Mouse (Mus musculus) urinary bladder, postnatal 10 days (tissue): Measurements from ENCODE around the gene Actl10.

Experiments
- DNase-seq: peaks from one replicate; pipeline ENCODE4 v3.0.0; 2022; ENCODE audit warnings: low spot score

The Actl10 gene

DNA sequence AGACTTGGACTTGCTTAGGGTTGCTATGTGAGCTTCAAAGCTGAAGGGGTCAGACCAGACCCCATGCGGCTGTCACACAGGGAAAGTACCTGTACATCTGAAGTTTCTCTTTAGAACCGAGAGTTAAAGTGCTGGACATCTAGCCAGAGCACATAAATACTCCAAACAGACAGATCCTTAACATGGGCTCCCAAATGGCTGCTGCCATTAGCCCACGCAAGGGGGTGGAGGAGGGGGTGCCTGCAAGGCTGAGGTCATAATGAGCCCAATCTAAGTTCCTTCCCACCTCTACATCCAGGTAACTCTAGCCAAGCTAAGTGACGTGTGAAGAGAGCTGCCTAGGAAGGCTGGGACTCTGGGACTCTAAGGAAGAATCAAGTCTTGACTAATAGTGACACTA is at the start of gene Actl10:
Gene Actl10 (plus strand): TSS at position 301 of the 400 bp plus-strand sequence.
- DNase-seq, result no peak

DNA sequence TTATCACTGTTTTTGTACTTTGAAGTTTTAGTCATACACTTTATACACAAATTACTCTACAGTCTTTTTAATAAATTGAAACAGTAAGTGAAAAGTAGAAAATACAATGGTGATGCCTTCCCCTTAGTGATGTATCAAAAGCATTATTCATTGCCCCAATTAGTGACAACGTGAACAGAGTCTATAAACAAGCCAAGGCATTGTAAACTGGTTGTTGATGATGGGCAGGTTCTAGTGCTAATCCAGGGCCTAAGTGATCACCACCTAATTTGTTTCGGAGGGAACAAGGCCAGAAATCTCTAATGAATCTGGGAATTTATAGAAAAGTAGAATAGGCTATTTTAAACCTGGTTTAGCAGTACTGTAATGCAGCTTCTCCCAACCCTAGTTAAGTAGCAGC is 44.5 kb upstream of the Actl10 start:
- DNase-seq, result no peak

DNA sequence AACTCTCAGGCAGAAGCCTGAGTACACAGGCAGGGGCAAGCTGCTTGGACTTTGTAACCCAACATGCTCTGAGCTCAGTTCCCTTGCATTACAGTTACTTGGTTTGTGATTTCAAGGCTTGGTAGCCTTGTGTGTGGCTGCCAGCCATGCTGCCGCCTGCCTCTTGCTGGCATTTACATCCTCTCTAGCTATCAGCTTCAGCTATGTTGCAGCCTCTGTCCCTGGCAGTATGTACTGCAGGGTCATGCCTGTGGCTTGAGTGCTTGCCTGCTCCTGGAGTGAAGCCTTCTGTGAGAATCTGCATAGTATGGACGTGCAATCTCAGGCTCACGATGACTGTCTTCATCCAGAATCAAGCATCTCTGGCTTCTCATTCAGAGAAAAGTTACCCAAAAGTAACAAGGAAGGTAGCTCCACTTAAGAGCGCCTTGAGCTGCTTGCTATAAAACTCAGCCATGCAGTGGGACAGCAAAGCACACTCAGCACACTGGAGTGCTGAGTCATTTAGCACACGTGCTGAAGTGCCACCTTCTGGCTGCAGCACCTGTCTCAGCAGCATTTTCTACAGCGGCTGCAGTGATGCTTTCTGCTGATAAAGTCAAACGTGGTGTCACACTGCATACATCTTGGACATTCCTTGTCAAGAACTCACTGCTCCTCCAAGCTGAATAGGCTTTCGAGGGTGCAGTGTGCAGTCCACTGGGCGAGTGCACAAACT is 43.9 kb upstream of the Actl10 start:
- DNase-seq, result no peak

DNA sequence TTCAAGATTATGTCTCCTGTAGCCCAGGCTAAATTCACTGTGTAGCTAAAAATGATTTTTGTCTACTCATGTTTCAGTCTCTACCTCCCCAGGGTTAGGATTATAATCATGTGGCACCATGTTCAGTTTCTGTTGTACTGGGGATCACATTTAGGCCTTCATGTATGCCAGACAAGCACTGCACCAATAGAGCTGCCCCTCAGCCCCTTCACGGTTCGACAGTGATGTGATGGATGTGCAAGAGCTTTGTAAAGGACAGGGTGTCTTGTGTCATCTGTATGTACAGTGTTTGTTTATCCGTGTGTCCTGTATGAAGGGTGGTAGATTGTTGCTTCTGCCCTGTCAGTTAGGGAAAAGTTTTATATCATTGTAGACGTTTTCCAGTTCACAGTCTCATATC is 43.1 kb upstream of the Actl10 start:
- no peak for DNase-seq

DNA sequence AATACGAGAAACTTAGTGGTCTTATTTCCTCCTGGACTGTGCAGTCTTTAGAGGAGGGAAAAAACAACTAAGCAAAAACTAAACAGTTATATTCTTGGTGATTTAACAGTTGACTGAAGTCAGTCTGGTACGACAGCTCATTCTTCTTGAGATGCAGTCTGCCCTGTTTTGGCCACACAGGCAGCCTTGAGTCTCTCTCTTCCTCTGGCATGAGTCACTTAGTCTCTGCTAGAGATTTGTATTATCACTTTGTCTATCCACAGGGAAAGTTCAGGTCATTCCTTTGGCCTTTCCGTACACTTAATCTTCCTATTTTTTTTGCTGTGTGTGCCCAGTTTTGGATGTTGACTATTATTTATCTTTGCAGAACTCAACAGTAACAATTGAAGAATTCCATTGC is 41.4 kb upstream of the Actl10 start:
- DNase-seq, result no peak

DNA sequence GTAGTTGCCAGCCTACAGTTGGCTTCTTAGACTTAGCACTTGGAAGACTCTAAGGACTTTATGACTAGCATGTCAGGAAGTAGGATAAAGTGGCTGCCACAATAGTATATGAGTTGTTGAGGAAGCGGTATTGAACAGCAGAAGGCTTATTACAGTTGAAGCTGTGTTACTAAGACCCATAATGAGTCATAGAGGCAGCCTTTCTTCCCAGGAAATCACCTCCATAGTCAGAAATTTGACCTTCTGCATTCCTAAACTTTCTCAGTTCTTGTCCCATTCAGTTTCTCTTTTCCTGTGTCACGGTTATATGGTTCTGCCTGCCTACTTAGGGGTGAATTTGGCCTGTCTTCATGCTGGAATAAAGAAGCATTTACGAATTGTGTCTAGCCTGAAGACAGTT is 34.6 kb upstream of the Actl10 start:
- no peak for DNase-seq

DNA sequence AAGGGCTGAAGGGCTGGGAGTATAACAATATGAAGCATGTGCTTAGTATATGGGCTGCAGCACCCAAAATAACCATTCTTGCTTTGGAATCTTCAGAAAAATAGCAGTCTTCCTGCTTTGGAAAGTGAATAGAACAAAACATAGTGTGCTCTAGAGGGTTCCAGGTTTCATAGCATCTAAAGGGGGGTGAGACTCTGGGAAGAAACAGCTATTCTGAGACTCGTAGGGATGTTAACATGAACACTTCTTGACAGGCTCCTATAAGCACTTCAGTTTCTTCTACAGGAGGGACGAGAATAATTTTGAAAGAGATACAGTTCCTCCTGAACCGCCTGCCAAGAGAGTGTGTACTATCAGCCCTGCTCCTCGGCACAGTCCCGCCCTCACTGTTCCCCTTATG is 34.2 kb upstream of the Actl10 start:
- DNase-seq, result no peak

DNA sequence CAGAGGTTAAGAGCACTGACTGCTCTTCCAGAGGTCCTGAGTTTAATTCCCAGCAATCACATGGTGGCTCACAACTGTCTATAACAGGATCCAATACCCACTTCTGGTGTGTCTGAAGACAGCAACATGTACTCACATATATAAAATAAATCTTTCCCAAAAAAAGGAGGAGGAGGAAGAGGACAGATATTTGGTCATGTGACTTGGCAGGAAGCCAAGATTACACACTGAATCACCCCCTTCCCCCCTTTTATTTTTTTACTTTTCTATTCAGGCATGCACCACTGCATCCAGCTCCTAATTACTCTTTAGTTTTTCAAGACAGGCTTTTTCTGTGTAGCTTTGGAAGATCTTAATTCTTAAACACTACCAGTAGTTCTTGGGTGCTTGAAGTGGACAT is 30.1 kb upstream of the Actl10 start:
- DNase-seq, result no peak

DNA sequence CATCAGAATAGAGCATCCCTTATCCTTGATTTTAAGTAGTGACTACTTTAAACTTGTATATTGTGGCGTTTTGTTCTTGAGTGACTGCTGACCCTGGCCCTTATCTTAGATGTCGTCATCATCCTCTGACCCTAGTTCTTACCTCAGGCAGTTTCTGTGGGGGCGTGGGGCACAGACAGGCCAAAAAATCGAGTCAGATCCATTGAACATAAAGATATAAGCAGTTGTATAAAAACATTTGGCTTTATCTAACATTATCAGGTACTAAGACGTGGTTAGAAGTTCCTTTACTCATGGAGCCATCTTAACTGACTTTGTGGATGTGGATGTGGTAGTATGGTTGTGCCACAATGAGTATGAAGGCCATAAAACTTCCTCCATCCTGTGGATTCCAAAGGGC is 29.2 kb upstream of the Actl10 start:
- no peak for DNase-seq

DNA sequence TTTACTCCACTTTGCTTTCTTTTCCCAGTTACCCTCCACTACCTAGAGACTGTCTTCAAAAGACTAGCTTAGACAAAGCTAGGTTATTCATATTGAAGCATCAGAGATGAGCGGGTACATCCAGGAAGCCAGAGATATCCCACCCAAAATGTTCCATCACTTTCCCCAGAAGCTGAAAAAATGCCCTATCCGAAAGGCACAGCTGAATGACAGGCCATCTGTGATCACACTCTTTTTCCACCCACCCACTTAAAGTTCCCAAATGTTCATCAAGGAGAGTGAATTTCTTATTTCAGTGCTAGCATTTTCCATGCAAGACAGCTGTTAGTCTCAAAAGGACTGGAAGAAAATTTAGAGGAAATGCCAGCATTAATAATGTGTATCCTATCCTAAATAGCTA is 26.3 kb upstream of the Actl10 start:
- DNase-seq, result no peak

DNA sequence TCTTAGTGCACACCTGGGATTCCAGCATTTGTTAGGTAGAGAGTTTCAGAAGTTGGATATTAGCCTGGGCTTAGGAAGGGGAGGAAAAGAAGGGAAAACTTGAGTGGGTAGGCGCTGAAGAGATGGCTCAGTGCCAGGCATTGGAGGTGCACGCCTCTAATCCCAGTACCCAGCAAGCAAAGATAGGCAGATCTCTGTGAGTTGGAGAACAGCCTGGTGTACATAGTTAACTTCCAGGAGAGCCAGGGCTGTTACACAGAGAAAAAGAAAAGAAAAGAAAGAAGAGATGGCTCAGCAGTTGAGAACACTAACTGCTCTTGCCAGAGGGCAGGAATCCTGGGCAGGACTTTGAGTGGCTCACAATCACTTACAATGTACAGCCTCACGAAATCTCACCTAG is 25.0 kb upstream of the Actl10 start:
- DNase-seq, result no peak

DNA sequence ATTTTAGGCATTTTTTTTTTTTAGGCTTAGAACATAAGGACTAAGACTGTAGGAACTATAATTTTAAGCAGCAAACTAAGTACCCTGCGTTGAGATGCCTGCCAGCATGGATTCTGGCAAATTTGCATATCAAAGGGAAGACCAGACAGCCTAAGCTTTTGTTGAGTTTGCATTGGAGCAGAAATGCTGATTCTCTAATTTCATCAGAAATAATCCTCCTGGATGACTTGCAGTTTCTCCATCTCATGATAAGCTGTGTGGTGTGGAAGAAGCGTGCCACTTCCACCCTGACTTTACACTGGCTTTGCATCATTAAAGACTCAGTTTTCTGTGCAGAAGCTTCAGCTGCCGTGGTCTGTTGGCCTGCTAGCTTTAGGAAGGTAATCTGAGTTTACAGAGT is 18.7 kb upstream of the Actl10 start:
- DNase-seq, result no peak

DNA sequence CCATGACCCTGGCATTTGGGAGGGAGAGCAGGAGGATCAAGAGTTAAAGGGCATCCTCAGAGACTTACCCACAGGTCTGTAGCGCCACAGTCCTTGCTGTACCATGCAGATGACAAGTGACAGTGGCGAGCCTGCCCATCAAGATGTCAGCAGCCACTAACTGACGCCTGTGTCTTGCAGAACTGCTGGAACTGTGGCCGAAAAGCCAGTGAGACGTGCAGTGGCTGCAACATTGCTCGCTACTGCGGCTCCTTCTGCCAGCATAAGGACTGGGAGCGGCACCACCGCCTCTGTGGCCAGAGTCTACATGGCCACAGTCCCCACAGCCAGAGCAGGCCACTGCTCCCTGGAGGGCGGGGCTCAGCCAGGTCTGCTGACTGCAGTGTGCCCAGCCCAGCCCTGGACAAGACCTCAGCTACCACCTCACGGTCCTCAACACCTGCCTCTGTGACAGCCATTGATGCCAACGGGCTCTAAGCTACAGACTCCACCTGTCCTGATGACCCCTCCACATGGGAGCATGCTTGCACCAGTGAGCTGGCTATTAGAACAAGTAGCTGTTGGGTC is 16.8 kb upstream of the Actl10 start:
- no peak for DNase-seq

DNA sequence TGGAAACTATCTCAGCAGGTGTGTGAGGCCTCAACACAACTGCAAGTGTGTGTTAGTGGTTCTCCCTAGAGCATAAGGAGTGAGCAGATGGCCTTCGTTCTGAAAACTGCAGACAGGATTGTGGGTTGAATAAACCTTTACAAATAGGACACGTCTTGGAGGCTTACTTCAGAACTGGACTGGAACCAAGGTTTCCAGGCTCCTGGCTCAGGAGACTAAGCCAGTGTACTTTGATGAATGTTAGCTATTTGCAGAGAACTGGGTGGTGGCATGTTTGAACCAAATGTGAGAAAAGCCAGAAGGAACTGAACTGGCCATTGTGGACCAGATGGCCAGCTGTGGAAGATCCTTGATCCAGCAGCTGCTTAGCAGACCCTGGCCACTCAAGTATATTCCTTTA is 13.3 kb upstream of the Actl10 start:
- no peak for DNase-seq

DNA sequence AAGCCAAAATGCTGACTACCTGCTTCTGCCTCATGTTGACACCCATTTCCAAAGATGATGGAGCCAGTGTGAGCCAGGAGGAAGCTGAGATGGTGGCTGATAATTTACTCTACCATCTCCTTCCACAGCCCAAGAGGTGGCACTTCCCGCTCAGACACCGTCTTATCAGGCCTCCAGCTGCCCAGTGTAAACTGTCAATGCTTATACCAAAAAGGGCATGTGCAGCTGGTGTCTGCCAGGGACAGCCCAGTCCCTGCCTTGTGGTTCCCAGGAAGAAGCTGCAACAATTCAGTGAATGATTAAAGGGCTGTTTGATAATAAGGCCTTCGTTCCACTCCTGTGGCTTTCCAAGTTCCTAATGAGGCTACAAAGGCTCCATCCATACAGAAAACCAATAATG is 12.9 kb upstream of the Actl10 start:
- DNase-seq, result no peak

DNA sequence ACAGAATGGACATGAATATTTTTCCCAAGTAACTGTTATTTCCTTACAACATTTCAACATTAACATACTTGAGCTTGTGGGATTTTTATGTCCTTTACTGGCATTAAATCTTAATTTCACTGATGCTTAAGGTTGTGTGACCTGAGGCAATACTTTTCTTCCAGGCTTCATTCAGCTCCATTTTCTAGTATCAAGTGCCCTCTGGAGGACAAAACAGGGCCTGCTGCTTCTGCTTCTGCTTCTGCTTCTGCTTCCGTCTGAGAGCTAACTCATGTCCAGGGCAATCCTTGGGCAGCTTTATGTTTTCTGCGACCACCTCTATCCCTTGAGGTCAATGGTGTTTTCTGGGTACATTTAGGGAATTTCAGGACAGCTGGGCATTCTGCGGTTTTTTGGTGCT is 11.9 kb upstream of the Actl10 start:
- DNase-seq, result no peak

DNA sequence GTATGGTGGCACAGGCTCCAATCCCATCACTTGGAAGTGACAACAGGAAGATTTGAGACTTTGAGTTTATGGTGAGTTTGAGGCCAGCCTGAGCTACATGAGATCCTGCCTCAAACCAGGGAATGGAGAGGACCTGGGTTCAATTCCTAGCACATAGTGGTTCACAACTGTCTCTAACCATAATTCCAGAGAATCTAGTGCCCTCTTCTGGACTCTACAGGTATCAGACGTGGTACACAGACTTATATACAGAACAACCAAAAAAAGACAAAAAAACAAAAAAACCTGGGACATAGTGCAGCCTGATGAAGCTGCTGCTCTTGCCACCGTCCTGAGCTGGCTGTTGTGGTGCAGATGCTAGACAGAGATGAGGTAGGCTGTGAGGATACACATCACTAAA is 9.9 kb upstream of the Actl10 start:
- DNase-seq, result no peak

DNA sequence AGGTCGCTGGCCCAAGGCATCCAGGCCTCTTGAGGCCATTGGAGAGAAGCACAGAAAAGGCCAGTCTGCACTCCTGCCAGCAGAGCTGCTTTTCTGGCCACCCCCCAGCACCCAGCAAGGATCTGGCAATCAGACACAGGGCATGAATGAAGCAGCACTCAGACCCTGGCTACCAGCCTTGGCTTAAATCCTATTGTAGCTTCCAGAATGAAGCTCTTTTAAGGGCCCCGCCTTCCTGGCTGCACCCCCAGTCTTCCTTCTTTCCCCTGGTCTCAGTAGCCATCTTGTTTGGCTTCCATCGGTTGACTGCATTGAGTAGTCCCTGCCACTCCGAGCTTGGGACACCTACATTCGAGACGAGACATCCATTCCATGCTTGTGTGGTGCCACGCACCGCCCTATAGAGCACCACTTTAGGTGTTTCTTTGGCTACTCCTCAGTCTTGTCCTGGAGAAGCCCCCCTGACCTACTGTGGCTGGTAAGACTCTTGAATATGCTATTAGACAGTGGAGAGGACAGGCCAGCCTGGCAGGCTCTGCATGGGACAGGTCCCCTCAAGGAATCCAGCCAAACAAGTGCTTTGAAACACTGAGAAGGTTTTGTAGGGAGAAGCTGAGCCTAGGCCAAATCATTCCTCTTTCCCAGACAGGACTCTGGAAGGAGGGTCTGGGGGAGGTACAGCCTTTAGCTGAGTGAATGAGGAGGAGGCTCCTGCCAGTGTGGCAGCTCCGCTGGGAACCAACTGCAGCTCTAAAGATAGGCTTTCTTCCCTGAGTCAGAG is 7.8 kb upstream of the Actl10 start:
- DNase-seq, result no peak

DNA sequence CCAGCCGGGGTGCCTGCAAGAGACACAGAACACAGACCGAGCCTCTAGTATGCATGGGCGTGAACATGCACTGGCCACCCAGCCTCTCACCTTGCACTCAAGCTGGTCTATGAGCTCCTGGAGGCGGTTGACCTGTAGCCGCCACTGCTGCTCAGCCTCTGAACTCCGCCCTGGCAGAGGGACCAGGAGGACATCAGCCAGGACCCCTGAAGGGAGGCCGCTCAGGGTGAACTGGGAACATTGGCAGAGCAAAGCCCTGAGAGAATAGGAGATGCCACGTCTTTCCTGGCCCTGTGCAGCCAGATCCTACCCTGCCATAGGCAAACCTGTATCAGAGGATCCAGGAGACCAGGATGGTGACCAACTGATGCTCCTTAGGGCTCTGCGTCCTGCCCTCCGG is 4.9 kb upstream of the Actl10 start, which contains the start of gene 1700003F12Rik:
Gene 1700003F12Rik (plus strand): TSS at position 375 of the 400 bp plus-strand sequence.
- no peak for DNase-seq

DNA sequence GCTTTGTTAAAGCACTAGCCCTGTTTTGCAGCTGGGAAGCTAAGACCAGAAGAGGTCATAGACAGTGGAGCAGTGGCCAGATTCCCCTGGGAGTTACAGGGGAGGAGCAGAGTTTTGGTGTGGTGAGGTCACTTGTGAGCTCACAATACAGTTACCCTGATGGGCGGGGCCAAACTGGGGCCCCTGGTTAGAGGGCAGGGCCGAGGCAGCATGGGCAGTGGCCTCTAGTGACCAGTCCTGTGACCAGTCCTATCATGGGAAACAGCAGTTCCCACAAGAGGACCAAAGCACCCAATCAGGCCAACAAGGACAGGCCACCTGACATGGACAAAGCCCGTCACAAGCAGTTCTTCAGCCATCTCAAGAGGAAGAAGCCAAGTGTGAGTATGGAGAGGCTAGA is 2.9 kb upstream of the Actl10 start:
- no peak for DNase-seq

DNA sequence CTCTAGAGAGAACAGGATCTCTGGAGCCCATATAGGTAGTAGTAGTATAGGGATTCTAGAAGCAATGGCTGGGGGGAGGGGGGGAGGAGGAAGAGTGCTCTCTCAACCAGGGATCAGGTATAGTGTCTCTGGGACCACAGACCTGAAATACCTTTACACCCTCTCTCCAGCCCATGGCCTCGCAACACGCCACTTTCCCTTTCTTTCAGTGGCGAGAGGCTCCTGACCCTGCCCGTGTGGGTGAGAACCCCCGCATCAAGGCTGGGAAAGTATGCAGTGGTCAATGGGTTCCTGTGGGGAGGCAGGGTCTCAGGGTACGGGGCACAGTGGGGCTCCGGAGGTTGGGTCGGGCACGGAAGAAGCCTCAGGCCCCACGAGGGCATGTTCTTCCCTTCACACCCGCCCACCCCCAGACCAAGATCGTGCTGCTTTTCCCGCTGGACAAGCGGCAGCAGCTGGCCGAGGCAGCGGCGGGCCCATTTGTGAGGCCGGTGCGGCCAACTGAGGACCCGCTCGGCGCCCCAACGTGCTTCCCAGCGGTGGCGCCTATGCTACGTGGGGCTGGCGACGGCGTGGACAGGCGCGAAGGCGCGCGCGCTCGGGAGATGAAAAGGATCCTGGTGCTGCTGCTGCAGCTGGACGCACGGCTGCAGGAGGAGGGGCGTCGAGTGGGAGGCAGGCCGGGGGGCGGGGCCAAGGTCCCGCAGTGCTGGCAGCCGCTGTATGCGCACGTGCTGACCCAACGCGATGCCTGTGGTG is 2.3 kb upstream of the Actl10 start:
- DNase-seq, result no peak

DNA sequence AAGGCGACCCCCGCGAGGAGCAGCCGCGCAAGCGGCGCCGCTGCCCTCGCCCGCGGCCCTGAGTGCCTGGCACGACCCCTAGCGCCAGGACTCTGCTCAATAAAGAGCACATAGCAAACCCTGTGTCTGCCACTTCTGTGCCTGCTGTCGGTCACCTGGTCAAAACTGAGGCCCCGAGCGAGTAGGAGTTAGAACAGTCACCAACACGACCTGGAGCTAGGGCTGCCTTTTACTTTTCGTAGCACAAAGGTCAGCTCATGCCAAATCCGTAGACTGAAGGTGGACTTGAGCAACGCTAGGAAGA is 1.7 kb upstream of the Actl10 start:
- DNase-seq, result no peak

DNA sequence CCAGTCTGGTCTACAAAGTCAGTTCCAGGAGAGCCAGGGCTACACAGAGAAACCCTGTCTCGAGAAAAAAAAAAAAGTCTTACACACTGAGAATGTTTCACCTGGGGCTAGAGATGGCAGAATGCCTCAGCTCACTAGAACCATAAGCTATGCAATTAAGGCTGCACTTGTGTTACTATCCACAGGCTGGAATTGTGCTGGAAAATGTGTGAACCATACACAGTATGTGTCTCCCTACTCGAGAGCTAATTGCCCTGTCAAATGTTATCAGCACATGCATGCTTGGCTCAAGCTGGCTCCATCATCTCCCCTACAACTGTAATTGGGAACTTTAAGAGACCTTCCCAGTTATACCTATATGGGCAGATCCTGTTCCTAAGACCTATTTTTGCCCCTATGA is 639 bp upstream of the Actl10 start:
- no peak for DNase-seq
